Mouse (Mus musculus) bone marrow, adult 2 months (tissue): ENCODE results near the gene Gm20777. TPM values are rescaled to one million over a fixed set of nuclear protein-coding genes. Genes with fewer than 3 reads are reported as not detected.
"Not testable (repeated sequence)": the region's sequence is repeated elsewhere in the genome, so short reads cannot be mapped to it uniquely, and the experiment has no call there.

ENCODE experiments used
- H3K27ac ChIP-seq: fragments of 200-500 bp; 2 replicates; pipeline ENCODE4 v1.5.1; 2012; ENCODE audit warnings: low read depth, mild to moderate bottlenecking, control low read depth, inconsistent platforms, low read length; ENCODE audit not compliant: control insufficient read depth, poor library complexity, insufficient read depth
- H3K4me1 ChIP-seq: fragments of 200-500 bp; 2 replicates; pipeline ENCODE4 v1.6.1; 2011; ENCODE audit warnings: low read length; ENCODE audit not compliant: control insufficient read depth, insufficient read depth
- H3K4me3 ChIP-seq: fragments of 200-500 bp; replicated peaks from 2 replicates; pipeline ENCODE3; 2011; ENCODE audit warnings: mild to moderate bottlenecking, low read depth, low read length, control low read depth; ENCODE audit not compliant: control insufficient read depth
- WGBS: fragments of 180-500 bp; shearing (Covaris S2); methylation state at CpG from one replicate; pipeline ENCODE4 v1.1.7; 2018; 5-methylcytosine and 5-hydroxymethylcytosine counted together
- polyA plus RNA-seq: library from polyadenylated mRNA; stranded (reverse); fragments of >200 nt; gene quantifications from 2 replicates; pipeline ENCODE4 v1.2.4, GENCODE M21; 2011; ENCODE audit warnings: low replicate concordance; ENCODE audit not compliant: missing spikeins, insufficient read depth, insufficient read length

The Gm20777 gene
- polyA plus RNA-seq, result not detected in 2 replicates

GRCm38 (mm10) chrY:10752350-10752749 is at the start of gene Gm20777:
TSS of gene Gm20777 (minus strand) at chrY:10752450.
- not testable (repeated sequence) for H3K4me3 ChIP-seq, H3K27ac ChIP-seq, H3K4me1 ChIP-seq

- not testable (repeated sequence) for H3K4me1 ChIP-seq, H3K27ac ChIP-seq, H3K4me3 ChIP-seq
- WGBS, result 29% methylated on average over 2 of the region's 5 CpGs
Measured at GRCm38 (mm10) chrY:10709551-10709950, 42.7 kb downstream of the Gm20777 start.

GRCm38 (mm10) chrY:10708761-10709160 is 43.5 kb downstream of the Gm20777 start:
- 92% methylated on average over 29 of the region's 30 CpGs for WGBS
- not testable (repeated sequence) for H3K4me3 ChIP-seq, H3K27ac ChIP-seq, H3K4me1 ChIP-seq

- H3K4me1 ChIP-seq, H3K27ac ChIP-seq, H3K4me3 ChIP-seq: not testable (repeated sequence)
- 90% methylated on average over 15 of the region's 16 CpGs for WGBS
Measured at GRCm38 (mm10) chrY:10708226-10708625, 44.0 kb downstream of the Gm20777 start.

GRCm38 (mm10) chrY:10706686-10707085 is 45.6 kb downstream of the Gm20777 start:
- not testable (repeated sequence) for H3K27ac ChIP-seq, H3K4me3 ChIP-seq
- 89% methylated on average over 6 of the region's 7 CpGs for WGBS

More at GRCm38 (mm10) chrY:10706686-10707085, 45.6 kb downstream of the Gm20777 start:
- H3K4me1 ChIP-seq, result not testable (repeated sequence)

Other genes starting within 250 kb of the Gm20777 start
- gene Gm20737, start 216.4 kb downstream of the Gm20777 start, polyA plus RNA-seq, result not detected in 2 replicates
- gene Gm21775, start 199.0 kb downstream of the Gm20777 start, polyA plus RNA-seq, result not detected in 2 replicates
- gene Gm21900, start 136.1 kb downstream of the Gm20777 start, polyA plus RNA-seq, result not detected in 2 replicates